Mouse (Mus musculus): Measurements from ENCODE around the gene Gm10959. TPM values are rescaled to one million over a fixed set of nuclear protein-coding genes. Genes with fewer than 3 reads are reported as not detected.

Gene Gm10959
- polyA plus RNA-seq, 1 experiment: not detected

DNA sequence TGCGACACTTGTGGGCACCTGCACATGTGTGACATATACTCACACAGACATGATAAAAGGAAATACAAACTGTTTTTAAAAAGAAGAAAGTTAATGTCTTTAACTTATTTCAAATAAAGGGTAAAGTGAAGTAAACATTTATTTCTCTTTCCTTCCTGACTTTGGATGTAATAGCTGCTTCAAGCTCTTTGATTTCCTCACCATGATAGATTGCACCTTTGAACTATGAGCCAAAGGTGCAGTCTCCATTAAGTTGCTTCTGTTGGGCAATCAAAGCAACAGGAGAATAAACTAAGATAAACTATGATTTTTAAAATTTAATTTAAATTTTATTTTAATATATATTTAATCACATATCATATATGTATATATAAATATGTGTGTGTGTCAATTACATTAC is 50.9 kb downstream of the Gm10959 start:
- 94% methylated on average over 1 of the region's 1 CpGs for WGBS
- Histone ChIP-seq H3K4me1 (ENCODE audit: control insufficient read depth, insufficient read depth, low read length) (no peaks in the 10 kb centered on the region), H3K27ac (ENCODE audit: insufficient read depth, low read depth, low read length) (no peak overlapping the region), H3K36me3 (ENCODE audit: control insufficient read depth, insufficient read depth, low read length) (no peaks in the 10 kb centered on the region), H3K27me3 (replicated peaks; ENCODE audit: control insufficient read depth, insufficient read depth, low read length) (no peaks in the 10 kb centered on the region; the same call in 1 of the 2 replicates), H3K4me3 (ENCODE audit: insufficient read depth, low read depth, low read length) (no peak overlapping the region)
- TF ChIP-seq CTCF (conservative IDR thresholded peaks at IDR 0.05; ENCODE audit: insufficient read depth, insufficient read length, low read depth, low read length) (no peak), POLR2A (IDR thresholded peaks at IDR 0.05; ENCODE audit: low read depth, low read length) (no peak)
- no peak for DNase-seq

DNA sequence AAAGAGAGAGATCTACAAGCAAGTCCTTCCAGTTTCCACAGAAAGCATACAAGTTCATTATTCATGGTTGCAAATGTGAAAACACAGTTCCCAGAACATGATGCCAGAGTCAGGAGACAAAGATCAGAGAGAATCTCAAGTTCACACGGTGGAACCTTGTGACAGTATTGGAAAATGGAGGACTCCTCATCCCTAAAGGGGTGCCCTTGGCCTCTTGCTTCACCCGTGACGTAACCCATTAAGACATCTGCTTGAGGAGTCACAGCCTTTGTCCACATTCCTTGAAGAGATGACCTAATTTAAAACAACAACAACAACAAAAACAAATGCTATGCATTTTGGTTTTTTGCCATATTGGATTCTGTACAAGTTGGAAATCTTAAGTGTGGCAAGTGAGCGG is 54.1 kb downstream of the Gm10959 start:
- H3K4me3 ChIP-seq (ENCODE audit: insufficient read depth, low read depth, low read length): no peak overlapping the region
- TF ChIP-seq CTCF (conservative IDR thresholded peaks at IDR 0.05; ENCODE audit: insufficient read depth, insufficient read length, low read depth, low read length) (no peak), POLR2A (IDR thresholded peaks at IDR 0.05; ENCODE audit: low read depth, low read length) (no peak)
- no peaks in the 10 kb centered on the region for H3K4me1 ChIP-seq (ENCODE audit: control insufficient read depth, insufficient read depth, low read length)
- 80% methylated on average over 4 of the region's 4 CpGs for WGBS
- no peaks in the 10 kb centered on the region; the same call in 1 of the 2 replicates for H3K27me3 ChIP-seq (replicated peaks; ENCODE audit: control insufficient read depth, insufficient read depth, low read length)
- no peak for DNase-seq
- H3K36me3 ChIP-seq (ENCODE audit: control insufficient read depth, insufficient read depth, low read length): no peaks in the 10 kb centered on the region
- no peak overlapping the region for H3K27ac ChIP-seq (ENCODE audit: insufficient read depth, low read depth, low read length)

Other genes starting within 250 kb of the Gm10959 start
- 1.3 and 1.4 TPM in 2 replicates for gene Pde5a, start 190.4 kb downstream of the Gm10959 start, polyA plus RNA-seq (2012; rRNA removed)
- not detected in 2 replicates for gene Fabp2, start 24.3 kb downstream of the Gm10959 start, polyA plus RNA-seq (2012; rRNA removed)
- gene 1810037I17Rik, start 4.8 kb upstream of the Gm10959 start, polyA plus RNA-seq (2012; rRNA removed): 43.3 and 46.3 TPM in 2 replicates
- 4.4 TPM in 2 replicates for gene Usp53, start 65.2 kb upstream of the Gm10959 start, polyA plus RNA-seq (2012; rRNA removed)
- gene Myoz2, start 115.7 kb upstream of the Gm10959 start, polyA plus RNA-seq (2012; rRNA removed): 3.8 TPM in 1 of 2 replicates, not detected in the other